Mouse (Mus musculus) stomach, embryonic 16.5 days (tissue): ENCODE results near the gene Slc27a3. TPM values are rescaled to one million over a fixed set of nuclear protein-coding genes. Genes with fewer than 3 reads are reported as not detected.

Experiments
- ATAC-seq: fragments of 200-750 bp; cut with Nextera tagmentation; 2 replicates; pipeline ENCODE4 v1.8.0; 2017; ENCODE audit warnings: moderate number of reproducible peaks, moderate TSS enrichment; ENCODE audit not compliant: insufficient read depth, low FRiP score
- H3K27ac ChIP-seq: fragments of 300-500 bp; sonication (generic); 2 replicates; pipeline ENCODE4 v1.5.1; 2014; ENCODE audit warnings: low read length
- H3K27me3 ChIP-seq: fragments of 300-500 bp; sonication (generic); 2 replicates; pipeline ENCODE4 v1.6.1; 2014; ENCODE audit warnings: low read length, control low read depth, mixed read lengths; ENCODE audit not compliant: control insufficient read depth, insufficient read depth
- H3K36me3 ChIP-seq: fragments of 300-500 bp; sonication (generic); 2 replicates; pipeline ENCODE4 v1.6.1; 2014; ENCODE audit warnings: low read length; ENCODE audit not compliant: control insufficient read depth, insufficient read depth
- H3K4me1 ChIP-seq: fragments of 300-500 bp; sonication (generic); 2 replicates; pipeline ENCODE4 v1.6.1; 2014; ENCODE audit warnings: low read length, control low read depth, mixed read lengths; ENCODE audit not compliant: control insufficient read depth, insufficient read depth
- H3K4me2 ChIP-seq: fragments of 300-500 bp; sonication (generic); 2 replicates; pipeline ENCODE4 v1.6.1; 2014; ENCODE audit warnings: low read depth, low read length, mixed read lengths
- H3K4me3 ChIP-seq: fragments of 300-500 bp; sonication (generic); replicated peaks from 2 replicates; pipeline ENCODE4 v1.5.1; 2014; ENCODE audit warnings: mild to moderate bottlenecking, low read length
- H3K9ac ChIP-seq: fragments of 300-500 bp; sonication (generic); 2 replicates; pipeline ENCODE4 v1.6.1; 2014; ENCODE audit warnings: low read length
- H3K9me3 ChIP-seq: fragments of 300-500 bp; sonication (generic); replicated peaks from 2 replicates; pipeline ENCODE4 v1.6.1; 2016; ENCODE audit warnings: low read length, control low read depth; ENCODE audit not compliant: control insufficient read depth
- WGBS: fragments of 180-500 bp; shearing (Covaris S2); extraction: QIAGEN DNeasy Blood & Tissue Kit; methylation state at CpG from one replicate; pipeline ENCODE4 v1.1.7; 2014; 5-methylcytosine and 5-hydroxymethylcytosine counted together
- polyA plus RNA-seq: library from polyadenylated mRNA; unstranded; fragments of >200 nt; fragmentation: Nextera tagmentation; extraction: Ambion mirVana; gene quantifications from 2 replicates; pipeline ENCODE4 v1.2.1, GENCODE M21; 2015

The Slc27a3 gene
- polyA plus RNA-seq, 1 experiment from 2014 or later = 10.1 TPM

DNA sequence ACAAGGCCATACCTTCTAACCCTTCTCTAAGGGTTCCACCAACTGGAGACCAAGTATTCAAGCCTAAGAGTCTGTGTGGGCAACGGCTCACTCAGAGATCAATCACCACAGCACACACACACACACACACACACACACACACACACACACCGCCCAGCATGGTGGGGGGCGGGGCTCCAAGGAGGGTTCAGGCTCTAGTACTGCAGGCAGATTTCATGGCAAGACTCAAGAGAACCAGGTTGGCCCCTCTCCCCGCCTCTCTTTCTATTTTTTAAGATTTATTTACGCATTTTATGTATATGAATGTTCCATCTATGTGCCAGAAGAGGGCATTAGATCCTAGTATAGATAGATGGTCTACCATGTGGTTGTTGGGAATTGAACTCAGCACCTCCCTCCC, 16.9 kb downstream of the Slc27a3 start:
- no peak overlapping the region for H3K4me3 ChIP-seq
- ATAC-seq = 0 out of 2 replicates have a peak, but pooled peaks have one; percentile 45
- no peaks in the 10 kb centered on the region for H3K9me3 ChIP-seq
- no peak overlapping the region for H3K4me2 ChIP-seq
- no peak overlapping the region for H3K27ac ChIP-seq
- peaks cover 6% of the 10 kb centered on the region; the same call in 1 of the 2 replicates for H3K4me1 ChIP-seq
- H3K36me3 ChIP-seq = no peaks in the 10 kb centered on the region
- 56% methylated on average over 5 of the region's 5 CpGs for WGBS
- H3K9ac ChIP-seq = no peak overlapping the region
- no peaks in the 10 kb centered on the region for H3K27me3 ChIP-seq

DNA sequence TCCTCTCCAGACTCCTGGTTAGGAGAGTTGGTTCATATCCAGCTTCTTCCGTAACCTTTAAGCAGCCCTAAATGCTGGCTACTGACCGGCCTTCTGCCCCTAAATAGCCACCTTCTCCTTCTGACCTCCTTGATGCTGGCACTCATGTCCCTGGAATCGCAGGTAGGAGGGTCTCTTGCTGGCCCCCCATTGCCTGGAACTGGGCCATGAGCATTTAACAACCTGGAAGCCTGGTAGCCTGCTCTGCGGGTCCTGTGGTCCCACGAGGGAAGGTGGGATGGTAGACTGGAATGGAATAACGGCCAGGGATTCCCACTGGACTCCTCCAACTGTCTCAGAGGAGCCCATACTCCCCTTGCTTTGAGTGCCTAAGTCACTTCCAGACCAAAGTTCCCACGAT, 17.9 kb downstream of the Slc27a3 start:
- Histone ChIP-seq H3K4me3 (no peak overlapping the region), H3K27ac (no peak overlapping the region), H3K27me3 (no peaks in the 10 kb centered on the region), H3K4me2 (no peak overlapping the region), H3K4me1 (peaks cover 6% of the 10 kb centered on the region; the same call in 1 of the 2 replicates), H3K9me3 (no peaks in the 10 kb centered on the region), H3K36me3 (no peaks in the 10 kb centered on the region), H3K9ac (no peak overlapping the region)
- WGBS = 67% methylated on average over 7 of the region's 7 CpGs
- ATAC-seq = no peak

DNA sequence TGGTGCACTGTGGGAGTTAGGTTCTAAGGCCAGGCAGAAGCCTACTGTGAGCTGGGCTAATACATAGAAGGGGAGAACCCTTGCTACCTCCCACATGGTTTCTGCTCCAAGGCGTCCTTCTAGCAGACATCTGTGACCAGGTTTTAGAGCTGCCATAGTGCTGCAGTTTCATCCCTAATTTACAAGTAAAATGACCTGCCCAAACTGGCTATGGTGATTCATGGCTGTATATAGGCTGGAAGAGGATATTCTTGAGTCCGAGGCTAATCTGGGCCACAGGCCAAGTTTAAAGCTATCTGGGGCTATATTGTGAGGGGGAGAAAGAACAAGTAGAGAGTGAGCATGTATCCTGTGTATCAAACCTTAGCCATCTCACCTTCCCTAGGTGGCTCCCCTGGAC, 20.7 kb downstream of the Slc27a3 start:
- H3K9me3 ChIP-seq = no peaks in the 10 kb centered on the region
- no peaks in the 10 kb centered on the region for H3K4me1 ChIP-seq
- no peak overlapping the region for H3K4me3 ChIP-seq
- no peaks in the 10 kb centered on the region for H3K36me3 ChIP-seq
- no peak overlapping the region for H3K27ac ChIP-seq
- 27% methylated on average over 2 of the region's 2 CpGs for WGBS
- no peak overlapping the region for H3K9ac ChIP-seq
- no peak for ATAC-seq
- no peaks in the 10 kb centered on the region for H3K27me3 ChIP-seq
- H3K4me2 ChIP-seq = no peak overlapping the region

DNA sequence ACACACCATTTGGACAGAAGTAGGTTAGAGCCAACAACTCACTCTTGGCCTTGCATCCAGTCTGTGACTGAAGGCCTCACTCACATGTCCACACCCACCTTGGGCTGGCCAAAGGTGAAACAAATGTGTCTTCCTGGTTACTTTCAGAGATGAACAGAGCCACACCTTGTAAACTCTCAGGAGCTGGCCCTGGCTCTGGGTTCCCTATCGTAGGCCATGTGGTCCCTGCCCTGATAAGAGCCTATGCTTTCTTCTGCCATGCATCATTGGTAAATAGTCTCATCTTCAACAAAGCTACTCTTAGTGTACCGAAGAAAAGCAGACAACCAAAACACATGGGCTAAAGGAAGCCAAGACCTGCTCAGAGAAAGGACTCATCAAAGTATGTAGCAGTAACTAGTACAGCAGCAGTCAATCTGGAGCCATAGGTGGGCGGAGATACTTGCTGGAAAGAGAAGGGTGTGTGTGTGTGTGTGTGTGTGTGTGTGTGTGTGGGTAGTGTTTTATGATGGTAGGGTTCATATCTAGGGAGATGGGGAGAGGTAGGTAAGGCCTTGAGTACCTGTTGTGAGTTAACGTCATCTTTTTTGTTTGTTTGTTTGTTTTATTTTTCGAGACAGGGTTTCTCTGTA, 22.6 kb downstream of the Slc27a3 start:
- H3K27me3 ChIP-seq = no peaks in the 10 kb centered on the region
- no peaks in the 10 kb centered on the region for H3K4me1 ChIP-seq
- H3K27ac ChIP-seq = no peak overlapping the region
- 82% methylated on average over 5 of the region's 5 CpGs for WGBS
- H3K36me3 ChIP-seq = no peaks in the 10 kb centered on the region; the same call in 1 of the 2 replicates
- H3K4me3 ChIP-seq = no peak overlapping the region
- no peaks in the 10 kb centered on the region for H3K9me3 ChIP-seq
- no peak overlapping the region for H3K9ac ChIP-seq
- ATAC-seq = no peak
- no peak overlapping the region for H3K4me2 ChIP-seq

DNA sequence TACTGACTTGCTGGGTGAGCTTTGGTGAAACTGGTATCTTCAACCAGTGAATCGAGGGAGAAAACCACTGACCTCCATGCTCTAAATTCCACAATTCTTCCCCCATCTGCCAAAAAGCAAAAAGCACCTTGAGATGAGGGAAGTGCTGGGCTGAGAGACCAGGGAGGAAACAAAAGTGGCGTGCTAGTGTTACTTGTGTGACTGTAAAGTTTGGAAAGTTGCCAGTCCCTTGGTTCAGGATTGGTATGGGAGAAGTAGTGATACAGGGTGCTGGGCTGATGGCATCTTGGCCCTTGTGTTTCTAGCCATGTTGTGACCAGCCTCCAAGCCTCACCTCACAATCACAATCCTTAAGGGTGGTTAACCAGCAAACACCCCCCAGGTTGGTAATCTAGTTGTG, 27.4 kb downstream of the Slc27a3 start:
- WGBS = 76% methylated on average over 2 of the region's 2 CpGs
- no peak overlapping the region for H3K4me3 ChIP-seq
- ATAC-seq = no peak
- H3K9me3 ChIP-seq = no peaks in the 10 kb centered on the region
- no peaks in the 10 kb centered on the region for H3K4me1 ChIP-seq
- H3K9ac ChIP-seq = no peak overlapping the region
- H3K4me2 ChIP-seq = no peak overlapping the region
- no peaks in the 10 kb centered on the region for H3K27me3 ChIP-seq
- no peak overlapping the region for H3K27ac ChIP-seq
- H3K36me3 ChIP-seq = peaks cover 3% of the 10 kb centered on the region; the same call in 1 of the 2 replicates

DNA sequence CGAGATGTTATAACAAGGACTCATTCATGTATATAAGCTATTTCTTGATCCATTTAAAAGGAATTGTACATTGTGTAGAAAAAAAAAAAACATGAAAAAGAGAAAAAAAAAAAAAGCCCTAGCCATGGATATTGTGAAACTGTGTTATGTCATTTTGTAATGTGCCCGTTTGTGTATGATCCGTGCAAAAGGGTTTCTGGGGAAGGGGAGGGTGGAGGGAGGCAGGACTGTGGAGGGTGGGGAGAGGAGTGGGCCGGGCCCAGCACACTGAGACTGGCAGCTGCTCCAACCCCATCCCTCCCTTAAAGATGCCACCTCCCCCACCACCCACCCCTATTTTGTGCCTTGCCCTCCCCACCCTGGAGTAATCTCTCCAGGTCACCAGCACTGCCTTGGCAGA, 28.3 kb downstream of the Slc27a3 start:
- Histone ChIP-seq H3K27ac (no peak overlapping the region), H3K4me1 (no peaks in the 10 kb centered on the region), H3K4me2 (no peak overlapping the region), H3K9me3 (no peaks in the 10 kb centered on the region), H3K36me3 (peaks cover 3% of the 10 kb centered on the region; the same call in 1 of the 2 replicates), H3K4me3 (no peak overlapping the region), H3K9ac (no peak overlapping the region), H3K27me3 (no peaks in the 10 kb centered on the region)
- 74% methylated on average over 4 of the region's 4 CpGs for WGBS
- no peak for ATAC-seq

DNA sequence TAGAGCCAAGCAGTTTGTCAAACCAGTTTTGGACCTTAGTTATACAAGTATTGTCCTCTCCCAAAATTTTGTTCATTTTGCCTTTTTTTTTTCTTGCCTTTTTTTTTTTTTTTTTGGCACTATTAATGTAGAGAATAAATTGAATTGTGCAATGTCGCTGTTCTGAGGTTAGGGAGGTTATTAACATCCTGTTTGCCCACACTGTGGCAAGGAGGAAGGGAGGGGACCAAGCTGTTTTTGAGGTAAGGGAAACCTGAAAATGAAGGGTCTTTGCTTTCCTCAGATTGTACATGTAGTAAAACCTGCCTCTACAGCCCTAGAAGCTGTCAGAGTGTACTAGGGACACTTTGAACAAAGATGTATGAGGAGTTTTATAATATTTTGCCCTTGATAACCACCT, 30.5 kb downstream of the Slc27a3 start:
- Histone ChIP-seq H3K36me3 (peaks cover 6% of the 10 kb centered on the region; the same call in 1 of the 2 replicates), H3K9me3 (no peaks in the 10 kb centered on the region), H3K9ac (no peak overlapping the region), H3K27ac (no peak overlapping the region), H3K4me3 (no peak overlapping the region), H3K27me3 (no peaks in the 10 kb centered on the region), H3K4me1 (no peaks in the 10 kb centered on the region), H3K4me2 (no peak overlapping the region)
- ATAC-seq = no peak
- 82% methylated on average over 1 of the region's 1 CpGs for WGBS

DNA sequence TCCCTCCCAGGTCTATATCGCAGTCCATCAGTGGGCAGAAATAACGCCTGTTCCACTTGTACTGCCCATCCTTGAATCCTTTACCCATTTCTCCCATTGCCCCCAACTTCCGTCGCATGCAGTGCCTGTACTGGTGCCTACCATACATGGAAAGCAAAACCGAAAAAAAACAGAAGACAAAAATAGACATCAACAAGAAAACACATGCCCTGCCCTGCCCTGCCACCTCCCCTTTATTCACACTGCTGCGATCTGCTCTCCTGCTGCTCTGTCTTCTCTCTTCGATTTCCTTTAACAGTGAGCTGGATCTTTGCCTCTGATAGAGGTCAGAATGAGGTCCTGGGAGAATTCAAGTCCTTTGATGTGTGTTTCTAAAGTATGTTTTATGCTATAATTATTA, 31.8 kb downstream of the Slc27a3 start:
- ATAC-seq = no peak
- H3K9ac ChIP-seq = no peak overlapping the region
- peaks cover 15% of the 10 kb centered on the region for H3K36me3 ChIP-seq
- 89% methylated on average over 7 of the region's 7 CpGs for WGBS
- no peak overlapping the region for H3K27ac ChIP-seq
- no peak overlapping the region for H3K4me3 ChIP-seq
- no peaks in the 10 kb centered on the region for H3K27me3 ChIP-seq
- H3K9me3 ChIP-seq = no peaks in the 10 kb centered on the region
- H3K4me2 ChIP-seq = no peak overlapping the region
- no peaks in the 10 kb centered on the region for H3K4me1 ChIP-seq

DNA sequence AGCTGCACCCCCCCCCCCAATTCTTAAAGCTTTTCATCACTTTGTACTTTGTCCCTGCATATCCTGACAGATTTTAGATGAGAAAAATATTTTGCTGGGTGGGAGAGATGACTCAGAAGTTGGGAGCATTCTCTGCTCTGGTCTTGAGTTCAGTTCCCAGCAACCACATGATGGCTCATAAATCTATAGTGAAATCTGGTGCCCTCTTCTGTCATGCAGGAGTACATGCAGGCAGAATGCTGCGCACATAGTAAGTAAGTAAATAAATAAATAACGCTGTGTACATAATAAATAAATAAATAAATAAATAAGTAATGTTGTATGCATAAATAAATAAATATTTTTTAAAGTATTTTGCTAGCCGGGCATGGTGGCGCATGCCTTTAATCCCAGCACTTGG, 41.9 kb downstream of the Slc27a3 start:
- Histone ChIP-seq H3K9me3 (no peaks in the 10 kb centered on the region), H3K4me3 (no peak overlapping the region), H3K27ac (no peak overlapping the region), H3K4me2 (no peak overlapping the region), H3K4me1 (no peaks in the 10 kb centered on the region), H3K36me3 (peaks cover 22% of the 10 kb centered on the region; the same call in 1 of the 2 replicates), H3K9ac (no peak overlapping the region), H3K27me3 (no peaks in the 10 kb centered on the region)
- no peak for ATAC-seq
- 94% methylated on average over 4 of the region's 4 CpGs for WGBS
